Mouse (Mus musculus) lung, postnatal 10 days (tissue): ENCODE results near the gene Ahcyl2.

ENCODE experiments used
- DNase-seq: peaks from one replicate; pipeline ENCODE4 v3.0.0; 2021

The Ahcyl2 gene

DNA sequence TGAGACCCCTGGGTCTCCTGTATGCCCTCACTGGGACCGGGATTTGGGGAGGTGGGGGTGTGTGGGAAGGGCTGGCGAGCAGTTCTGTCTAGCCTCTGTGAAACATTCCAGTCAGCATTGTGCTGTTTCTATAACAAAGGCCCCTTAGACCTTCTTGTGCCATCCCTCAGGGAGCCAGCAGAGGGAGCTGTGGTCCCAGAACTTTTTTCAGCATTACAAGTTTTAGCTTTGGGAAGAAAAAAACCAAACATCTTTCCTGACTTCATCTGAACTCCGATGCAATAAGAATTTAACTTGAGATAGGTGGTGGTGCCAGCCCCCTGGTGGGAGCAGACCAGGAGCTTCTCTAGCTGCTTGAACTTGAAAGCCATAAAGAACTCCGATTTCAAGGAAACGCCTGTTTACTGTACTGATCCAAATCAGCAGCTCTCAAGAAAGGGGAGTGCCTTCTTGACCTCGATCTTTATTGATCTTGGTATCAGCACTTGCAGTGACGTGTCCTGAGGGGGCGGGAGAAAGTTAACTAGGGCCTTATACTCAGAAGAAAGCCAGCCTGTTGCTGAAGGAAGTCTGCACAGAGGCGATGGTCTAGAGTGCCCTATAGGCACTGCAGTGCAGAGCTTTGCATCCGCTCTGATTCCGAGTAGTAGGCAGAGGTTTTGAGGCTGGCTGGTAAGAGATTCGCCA is 85.5 kb downstream of the Ahcyl2 start:
- DNase-seq, result peak; percentile 86

DNA sequence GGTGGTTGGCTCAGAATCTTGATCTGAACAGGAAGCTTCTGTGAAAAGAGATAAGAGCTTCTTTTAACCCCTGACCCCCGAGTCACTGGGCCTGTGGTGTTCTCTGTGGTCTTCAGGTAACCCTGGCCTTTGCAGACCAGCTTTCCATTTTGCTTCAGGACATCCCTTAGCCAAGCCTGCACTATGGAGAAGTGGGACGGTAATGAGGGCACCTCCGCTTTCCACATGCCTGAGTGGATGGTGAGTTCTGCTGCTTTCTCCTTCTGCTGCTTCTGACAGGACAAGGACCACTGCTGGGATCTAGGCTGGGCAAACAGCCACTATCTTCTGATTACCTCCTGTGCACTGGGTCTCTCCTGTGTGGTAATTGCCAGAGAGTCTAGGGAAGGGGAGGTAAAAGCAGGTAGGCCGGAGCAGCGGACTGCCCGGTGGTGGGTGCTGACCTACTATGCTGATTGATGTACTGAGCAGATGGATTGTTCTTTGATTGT is 86.1 kb downstream of the Ahcyl2 start:
- no peak for DNase-seq

DNA sequence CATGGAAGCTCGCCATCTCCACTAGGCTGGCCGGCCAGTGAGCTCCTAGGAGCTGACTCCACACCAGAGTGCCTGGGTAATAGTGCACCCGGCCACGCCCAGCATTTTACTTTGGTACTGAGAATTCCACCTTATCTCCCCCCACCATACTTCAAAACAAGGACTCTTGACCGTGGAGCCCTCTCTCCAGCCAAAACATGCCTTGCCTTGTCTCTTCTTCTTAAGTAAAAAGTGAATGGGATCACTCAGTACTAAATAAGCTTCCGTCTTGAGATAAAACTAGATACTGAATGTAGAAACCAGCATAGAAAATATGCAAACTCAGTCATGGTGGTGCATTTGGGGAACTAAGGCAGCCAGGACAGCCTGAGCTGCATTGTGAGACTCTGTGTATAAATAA is 90.8 kb downstream of the Ahcyl2 start:
- no peak for DNase-seq

DNA sequence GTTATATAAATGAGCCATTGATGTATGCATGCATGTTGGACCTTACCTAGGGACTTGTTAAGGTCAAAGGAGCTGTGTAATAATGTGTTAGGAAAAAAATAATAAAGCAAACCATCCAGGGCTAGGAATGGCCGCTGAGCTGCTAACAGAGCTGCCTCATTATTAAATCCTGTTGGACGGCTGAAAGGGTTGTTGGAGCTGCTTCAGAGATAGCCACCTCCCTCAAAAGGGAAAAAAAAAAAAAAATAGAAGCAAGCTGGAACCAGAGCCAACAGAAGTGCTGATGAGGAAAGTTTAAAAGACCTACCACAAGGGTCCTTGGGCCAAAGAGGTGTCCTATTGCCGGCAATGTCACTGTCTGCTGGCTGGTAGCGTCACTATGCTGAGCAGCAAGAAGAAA is 91.5 kb downstream of the Ahcyl2 start:
- no peak for DNase-seq

DNA sequence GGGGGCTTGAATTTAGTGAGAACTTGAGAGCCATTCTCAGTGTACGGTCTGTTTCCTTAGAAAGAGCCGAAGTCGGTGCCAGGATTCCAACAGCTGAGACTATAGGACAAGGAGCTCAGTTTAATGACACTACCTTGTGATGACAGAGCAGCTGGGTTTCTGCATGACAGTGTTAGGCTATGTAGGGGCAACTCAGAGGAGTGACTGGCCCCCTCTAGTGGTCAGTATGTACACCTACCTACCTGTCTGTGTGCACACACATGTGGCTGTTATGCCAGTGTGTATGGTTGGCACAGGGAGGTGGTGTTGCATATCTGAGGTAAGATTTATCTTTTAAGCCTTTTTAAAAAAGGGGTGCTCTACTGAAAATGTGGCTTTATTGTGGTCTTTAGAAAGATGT is 92.4 kb downstream of the Ahcyl2 start:
- peak; percentile 24 for DNase-seq

DNA sequence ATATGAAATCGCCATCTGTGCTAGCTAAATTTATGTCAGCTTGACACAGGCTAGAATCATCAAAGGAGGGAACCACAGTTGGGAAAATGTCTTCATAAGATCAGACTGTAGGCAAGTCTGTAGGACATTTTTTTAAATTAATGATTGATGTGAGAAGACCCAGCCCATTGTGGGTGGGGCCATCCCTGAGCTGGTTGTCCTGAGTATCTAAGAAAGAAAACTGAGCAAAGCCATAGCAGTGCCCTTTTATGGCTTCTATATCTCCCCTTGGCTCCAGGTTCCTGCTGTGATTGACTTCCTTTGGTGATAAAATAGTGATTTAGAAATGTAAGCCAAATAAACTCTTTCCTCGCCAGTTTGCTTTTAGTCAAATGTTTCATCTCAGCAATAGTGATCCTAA is 97.1 kb downstream of the Ahcyl2 start:
- DNase-seq, result no peak

DNA sequence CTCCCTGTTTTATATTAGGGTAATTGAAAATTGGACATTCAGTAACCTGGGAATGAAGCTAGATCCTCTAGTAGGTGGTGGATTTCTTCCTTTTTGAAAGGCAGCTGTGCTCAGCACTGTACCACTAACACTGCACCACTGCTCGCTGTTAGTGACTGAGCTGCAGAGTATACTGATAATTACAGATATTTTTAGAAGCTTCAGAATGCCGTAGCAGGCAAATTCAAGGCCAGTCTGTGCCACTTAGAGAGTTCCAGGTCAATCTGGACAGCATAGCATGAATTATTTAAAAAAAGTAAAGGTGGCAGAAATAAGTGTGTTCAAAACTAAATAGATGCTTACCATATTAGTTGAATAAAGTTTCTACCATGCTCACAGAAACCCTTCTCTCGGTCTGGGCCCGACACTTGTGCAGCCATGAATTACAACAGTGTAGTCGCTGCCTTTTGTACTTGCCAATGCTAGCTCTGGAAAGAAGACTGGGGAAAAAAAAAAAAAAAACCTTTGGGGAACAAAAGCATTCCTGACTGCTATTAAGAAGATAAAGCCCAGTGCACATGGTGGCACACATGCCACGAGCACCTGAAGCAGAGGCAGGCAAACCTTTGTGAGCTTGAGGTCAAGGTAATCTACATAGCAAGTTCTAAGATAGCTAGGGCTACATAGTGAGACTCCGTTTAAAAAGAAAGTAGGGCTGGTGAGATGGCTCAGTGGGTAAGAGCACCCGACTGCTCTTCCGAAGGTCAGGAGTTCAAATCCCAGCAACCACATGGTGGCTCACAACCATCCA is 99.3 kb downstream of the Ahcyl2 start:
- no peak for DNase-seq

DNA sequence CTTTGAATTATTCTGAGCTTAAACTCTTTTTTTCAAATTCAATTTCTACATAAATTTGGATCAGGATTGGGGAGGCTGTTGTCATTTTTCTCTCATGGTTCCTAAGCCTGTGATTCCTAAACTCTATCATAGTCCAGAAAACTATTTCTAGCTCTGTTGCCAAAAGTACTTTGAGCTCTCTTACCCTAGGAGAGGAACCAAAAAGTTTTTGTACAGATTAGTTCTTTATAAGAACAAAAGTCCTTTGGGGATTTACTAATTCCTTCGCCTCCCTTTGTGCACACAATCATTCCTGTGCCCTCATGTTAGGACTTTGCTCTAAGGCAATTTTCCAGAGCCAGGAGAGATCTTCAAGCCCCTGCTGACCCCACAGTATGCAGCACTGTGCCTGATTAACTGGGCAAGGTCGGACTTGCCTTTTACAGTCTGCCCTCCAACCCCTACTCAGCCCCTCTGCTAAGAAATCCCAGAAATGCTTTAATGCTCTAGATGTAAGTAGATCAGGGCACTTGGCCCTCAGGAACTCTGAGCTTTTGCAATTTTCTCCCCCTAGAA is 100.6 kb downstream of the Ahcyl2 start:
- no peak for DNase-seq

DNA sequence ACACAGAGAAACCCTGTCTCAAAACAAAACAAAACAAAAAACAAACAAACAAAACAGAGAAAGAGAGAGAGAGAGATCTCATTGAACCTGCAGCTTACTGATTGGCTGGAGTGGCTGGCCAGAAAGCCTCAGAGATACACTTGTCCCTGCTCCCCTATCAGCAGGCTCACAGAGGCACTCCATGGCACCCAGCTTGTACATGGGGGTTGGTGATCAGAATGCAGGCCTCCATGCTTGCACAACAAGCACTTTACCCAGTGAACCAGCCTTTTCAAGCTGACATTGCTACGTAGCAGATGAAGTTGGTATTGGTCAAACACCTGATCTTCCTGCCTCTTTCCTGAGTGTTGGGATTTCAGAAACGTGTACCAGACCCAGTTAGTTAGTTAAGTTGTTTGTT is 105.8 kb downstream of the Ahcyl2 start:
- DNase-seq, result no peak

DNA sequence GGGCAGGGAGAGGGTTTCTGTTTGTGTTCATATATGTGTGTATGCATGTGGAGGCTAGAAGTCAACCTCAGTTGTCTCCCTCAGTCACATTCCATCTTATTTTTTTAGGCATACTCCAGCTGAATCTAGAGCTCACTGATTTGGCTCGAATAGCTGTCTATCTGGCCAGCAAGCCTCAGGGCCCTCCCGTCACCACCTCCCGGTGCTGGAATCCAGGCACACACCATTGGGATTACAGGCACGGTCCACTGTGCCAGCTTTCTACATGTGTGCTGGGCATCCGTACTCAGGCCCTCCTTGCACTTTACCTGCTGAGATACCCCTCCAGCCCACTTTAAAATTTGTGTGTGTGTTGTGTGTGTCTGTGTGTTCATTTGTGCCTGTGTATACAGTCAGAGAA is 107.8 kb downstream of the Ahcyl2 start:
- DNase-seq, result no peak

DNA sequence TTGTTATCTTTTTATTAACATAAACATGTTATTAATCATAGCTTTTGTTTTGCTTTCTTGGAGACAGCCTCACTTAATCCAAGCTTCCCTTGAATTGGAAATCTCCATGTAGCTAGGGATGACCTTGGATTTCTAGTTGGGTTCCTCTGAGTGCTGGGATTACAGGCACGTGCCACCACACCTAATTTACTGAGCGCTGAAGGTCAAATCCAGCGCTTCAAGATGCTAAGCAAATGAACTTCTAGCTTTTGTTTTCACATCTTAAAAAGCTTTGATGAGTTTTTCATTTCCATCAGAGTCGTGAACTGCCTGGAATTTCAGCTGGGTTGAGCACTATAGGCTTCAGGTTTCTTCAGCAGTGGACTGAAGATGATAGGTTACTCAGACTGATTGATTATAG is 109.0 kb downstream of the Ahcyl2 start:
- DNase-seq, result no peak

DNA sequence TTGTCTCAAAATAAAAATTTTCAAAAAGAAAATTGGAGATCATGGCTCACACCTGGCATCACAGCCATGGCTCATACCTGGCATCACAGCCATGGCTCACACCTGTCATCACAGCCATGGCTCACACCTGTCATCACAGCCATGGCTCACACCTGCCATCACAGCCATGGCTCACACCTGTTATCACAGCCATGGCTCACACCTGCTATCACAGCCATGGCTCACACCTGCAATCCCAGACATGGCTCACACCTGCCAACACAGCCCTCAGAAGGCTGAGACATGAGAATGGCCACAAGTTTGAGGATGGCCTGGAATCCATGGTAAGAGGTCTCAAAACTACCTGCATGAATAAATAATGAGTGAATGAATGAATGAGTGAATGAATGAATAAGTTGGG is 111.8 kb downstream of the Ahcyl2 start:
- no peak for DNase-seq

DNA sequence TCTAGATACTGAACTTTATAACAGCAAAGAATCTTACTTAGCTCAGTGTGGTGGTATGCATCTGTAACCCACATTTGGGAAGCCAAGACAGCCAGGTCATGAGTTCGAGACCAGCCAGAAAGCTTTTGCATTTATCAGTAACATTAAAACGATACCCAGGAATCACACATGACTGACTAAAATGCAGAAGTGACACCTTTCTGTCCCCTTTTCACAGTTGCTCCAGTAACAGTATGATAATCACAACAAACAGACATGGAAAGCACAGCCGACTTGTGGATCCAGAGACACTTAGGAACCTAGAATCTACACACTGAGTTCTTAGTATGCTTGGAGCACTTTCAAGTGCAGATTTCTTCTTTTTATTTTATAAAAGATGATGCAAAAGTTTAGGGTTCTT is 113.0 kb downstream of the Ahcyl2 start:
- no peak for DNase-seq

DNA sequence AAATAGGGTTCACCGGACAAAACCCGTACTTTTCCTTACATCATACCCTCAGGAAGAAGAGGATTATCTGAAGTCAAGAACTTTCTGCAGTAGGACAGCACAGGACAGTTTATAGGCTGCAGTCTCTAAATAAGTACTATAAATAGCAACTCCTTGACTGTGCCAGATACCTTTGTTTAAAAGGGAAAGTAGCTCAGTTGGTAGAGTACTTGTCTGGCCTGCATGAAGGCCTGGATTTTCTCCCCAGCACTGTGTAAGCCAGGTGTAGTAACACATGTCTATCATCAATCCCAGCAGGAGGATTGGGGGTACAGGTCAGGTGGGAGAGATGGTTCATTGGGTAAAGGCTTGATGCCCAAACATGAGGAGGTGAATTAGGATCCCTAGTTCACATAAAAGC is 114.1 kb downstream of the Ahcyl2 start:
- DNase-seq, result no peak

DNA sequence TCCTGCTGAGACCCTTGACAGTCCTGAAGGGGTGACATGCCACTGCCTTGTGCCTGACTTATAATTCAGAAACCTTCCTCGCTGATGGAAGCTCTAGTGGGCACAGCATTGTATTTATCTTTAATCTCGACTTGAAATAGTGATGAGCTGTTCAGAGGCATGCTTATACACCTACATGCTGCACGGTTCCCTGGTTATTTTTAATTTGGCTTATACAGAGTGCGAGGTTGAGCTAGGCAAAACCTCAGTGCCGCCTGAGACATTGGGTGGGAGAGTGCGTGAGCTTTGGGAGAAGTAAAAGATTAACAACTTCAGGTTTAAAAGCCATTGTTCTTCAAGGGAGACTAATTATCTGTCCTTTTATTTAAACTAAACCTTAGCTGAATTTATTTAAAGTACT is 115.1 kb downstream of the Ahcyl2 start:
- DNase-seq, result no peak

DNA sequence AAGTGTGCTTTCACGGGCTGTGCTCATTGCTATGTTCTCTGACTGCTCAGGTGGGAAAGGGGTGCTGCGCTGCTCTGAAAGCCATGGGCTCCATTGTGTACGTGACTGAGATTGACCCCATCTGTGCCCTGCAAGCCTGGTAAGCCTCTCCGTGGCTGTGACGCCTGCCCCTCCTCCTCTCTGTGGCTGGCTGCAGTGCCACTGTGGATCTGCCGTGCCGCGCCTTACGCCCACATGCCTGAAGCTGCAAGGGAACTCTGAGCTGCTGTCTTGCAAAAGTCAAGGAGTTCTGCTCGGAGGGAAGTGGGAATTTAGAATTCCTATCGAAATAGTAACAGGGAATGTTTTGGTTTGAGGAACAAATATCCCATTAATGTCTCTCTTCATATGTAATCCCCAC is 123.3 kb downstream of the Ahcyl2 start:
- DNase-seq, result peak; percentile 7

DNA sequence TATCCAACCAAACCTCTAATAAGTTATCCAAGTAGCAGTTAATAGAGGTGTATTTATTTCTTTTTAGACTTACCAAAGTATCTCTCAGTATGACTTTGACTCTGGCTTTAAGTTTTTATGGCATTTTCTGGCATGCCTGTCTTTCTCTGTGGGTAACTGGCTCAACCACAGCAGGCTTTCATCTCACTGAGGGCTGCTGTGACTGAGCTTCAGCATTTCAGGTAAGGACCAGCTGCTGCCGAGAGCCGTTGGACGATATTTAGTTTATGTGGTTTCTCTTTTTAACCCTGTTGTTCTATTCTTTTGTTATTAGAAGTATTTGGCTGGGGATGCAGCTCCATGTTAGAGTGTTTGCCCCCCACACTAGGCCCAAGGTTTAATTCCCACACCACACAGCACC is 129.2 kb downstream of the Ahcyl2 start:
- no peak for DNase-seq

DNA sequence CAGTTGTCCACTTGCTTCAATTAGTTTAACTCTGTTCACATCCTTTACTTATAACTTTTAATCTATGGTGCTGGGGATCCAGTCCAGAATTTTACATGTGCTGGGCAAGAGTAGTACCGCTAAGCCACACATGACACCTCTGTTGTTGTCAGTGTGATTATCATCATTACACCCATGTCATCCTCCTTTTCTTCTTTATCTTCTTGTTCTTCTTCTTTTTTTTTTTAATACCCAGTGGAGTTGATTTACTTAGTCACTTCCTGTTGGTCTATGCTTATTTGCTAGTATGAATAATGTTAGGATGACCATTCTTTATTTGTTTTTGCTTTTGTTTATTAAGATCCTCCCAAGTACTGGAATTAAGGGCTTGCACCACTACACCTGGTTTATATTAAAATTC is 133.6 kb downstream of the Ahcyl2 start:
- DNase-seq, result no peak

DNA sequence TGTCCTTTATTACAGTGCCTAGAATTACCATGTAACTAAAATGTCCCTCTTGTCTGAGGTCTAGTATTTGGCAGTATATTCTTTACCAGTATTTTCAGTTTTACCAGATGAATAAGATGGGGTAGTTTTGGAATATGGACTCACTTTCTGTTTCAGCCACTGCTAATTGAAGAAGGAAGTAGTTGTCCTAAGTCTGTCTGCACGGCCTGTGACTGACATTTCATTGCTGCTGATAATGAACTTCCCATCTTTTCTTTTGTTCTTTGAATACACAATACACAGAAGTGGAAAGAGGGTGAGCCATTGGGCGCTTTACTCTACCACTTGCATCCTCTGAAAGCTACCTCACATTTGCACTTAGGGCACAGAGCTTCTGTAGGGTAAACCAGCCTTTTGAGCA is 134.4 kb downstream of the Ahcyl2 start:
- no peak for DNase-seq

DNA sequence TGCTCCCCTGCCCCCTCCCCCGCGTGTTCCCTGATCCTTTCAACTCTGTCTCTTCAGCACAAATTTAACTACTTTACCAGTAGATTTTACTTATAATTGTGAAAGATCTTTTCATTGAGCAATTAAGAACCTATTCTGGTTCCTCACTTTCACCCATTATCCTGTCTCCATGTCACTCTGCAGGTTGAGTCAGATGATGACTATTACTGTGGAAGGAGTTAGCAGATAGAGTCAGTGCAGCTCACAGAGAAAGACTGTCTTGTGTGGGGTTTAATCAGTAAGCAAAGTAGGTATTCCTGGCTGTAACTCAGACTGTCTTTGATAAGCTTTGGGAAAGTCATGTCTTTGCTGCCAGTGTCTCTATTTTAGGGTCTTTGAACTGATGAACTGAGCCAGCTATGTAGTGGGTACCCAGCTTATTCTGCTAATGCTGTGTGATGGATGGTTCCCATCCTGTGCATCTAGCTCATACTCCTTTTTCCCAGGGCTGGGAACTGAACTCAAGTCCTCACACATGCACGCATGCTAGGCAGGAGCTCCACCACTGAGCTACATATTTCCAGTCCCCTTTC is 135.6 kb downstream of the Ahcyl2 start:
- DNase-seq, result no peak

DNA sequence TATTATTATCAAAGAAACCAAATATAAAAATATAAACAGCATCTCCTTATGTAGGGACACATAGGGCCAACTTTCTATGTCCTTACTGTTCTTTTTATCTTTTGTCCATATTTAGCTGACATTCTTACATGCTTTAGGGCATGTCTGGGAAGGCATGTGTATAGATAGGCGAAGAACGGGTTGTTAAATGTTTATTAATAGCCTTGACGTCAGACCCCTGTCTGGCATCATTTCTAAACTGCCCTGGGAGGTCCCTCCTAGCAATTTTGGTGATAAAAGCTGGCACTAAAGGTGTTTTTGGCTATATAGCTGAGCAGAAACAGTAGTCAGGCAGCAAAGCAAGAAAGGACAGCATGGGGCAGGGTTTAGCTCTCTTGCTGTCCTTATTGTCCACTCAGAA is 136.5 kb downstream of the Ahcyl2 start:
- DNase-seq, result no peak

DNA sequence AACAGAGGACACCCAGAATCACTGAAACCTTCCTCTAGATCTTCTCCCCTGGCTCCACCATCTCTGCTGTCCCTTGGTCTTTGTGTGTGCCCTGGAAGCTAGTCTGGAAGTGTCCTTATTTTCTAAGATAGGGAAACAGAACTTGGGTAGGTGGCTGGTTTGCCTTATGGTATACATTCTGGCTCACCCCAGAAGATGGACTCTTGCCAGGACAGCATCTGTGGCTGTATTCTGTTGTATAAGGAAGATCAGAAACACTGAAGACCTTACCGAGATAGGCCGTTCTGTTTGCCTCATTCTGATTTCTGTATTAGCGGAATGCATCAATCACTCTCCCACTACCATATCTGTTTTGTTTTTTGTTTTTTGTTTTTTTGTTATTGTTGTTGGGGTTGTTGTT is 142.8 kb downstream of the Ahcyl2 start:
- DNase-seq, result no peak

DNA sequence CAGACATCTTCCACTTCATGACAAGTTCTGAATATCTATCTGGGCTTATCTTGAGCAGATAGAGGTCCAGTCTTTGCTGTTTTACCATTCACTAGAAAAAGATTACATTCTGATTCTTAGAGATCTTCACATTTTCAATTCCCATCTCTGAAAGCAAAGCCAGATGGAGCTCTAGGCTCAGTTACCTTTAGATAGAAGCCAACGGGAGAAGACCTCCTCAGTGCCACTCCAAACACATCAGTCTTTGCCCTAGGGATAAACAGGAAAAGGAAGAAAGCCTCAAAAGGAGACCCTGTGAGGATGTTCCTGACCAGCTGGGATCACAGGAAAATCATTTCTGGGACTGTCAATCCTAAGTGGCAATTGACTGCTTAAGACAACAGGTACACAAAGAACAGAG is 145.9 kb downstream of the Ahcyl2 start:
- no peak for DNase-seq

DNA sequence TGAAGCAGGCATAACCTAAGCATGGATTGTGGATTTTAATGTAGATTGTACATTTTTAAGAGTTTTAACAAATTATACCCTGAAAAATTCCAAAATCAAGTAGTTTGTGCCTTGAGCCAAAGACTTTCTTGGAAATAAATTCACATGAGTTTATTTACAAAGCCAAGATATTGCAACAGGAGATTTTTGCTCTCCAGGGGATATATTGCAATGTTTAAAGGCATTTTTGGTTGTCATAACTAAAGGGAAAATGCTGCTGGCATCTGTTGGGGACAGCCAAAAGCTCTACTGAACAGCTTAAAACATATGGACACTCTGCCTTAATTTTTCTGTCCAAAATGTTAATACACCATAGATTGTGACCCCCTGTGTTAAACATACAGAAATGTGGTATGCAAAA is 146.3 kb downstream of the Ahcyl2 start:
- DNase-seq, result no peak
